Mouse (Mus musculus) erythroid progenitor cell, adult 5-6 weeks (primary cell): ENCODE results near the gene Vmn1r234. TPM values are rescaled to one million over a fixed set of nuclear protein-coding genes. Genes with fewer than 3 reads are reported as not detected.
"Not testable (repeated sequence)": the region's sequence is repeated elsewhere in the genome, so short reads cannot be mapped to it uniquely, and the experiment has no call there.

Experiments used
- ATAC-seq: replicated peaks from 2 replicates; pipeline ENCODE4 v1.8.0; 2016; ENCODE audit warnings: moderate number of reproducible peaks, mild to moderate bottlenecking, moderate TSS enrichment, inconsistent platforms; ENCODE audit not compliant: poor library complexity, low FRiP score, severe bottlenecking
- total RNA-seq, 2 experiments: library from RNA; stranded (forward) in 1 of 2; stranded (reverse) in 1 of 2; fragments of 150-400 nt in 1 of 2; fragments of 186-747, 209-891 nt in 1 of 2; gene quantifications; 2 replicates each; pipeline versions ENCODE4 v1.2.3 to v1.2.4; 2015 to 2017; ENCODE audit warnings: low replicate concordance in 2 of 2

Vmn1r234 gene
- total RNA-seq (2015; ENCODE audit: low replicate concordance) (not detected in 2 replicates), total RNA-seq (2017; ENCODE audit: low replicate concordance) (not detected in 2 replicates)

- ATAC-seq, result no peak
Observed at GRCm38 (mm10) chr17:21225787-21226186, at the start of gene Vmn1r234. Gene Vmn1r234 (plus strand): TSS chr17:21226087.

DNA sequence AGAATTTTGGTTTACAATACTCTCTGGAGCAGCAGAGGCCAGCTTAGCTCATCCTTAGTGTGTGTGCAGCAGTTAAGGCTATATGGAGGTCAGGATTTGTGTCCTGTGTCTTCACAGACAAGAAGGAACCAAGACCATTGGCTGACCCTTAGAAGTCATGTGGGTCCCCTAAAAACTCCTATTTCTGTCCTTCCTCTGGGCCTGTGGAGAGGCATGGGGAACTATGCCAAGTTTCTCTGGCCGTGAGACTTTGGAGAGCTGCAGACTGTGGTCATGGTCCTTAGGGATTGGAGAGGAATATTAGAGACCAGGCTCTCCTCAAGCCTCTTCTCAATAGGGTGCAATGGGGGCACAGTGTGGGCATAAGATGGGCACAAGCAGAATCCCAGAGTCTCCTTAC, 14.8 kb upstream of the Vmn1r234 start:
- not testable (repeated sequence) for ATAC-seq

GRCm38 (mm10) chr17:21231654-21232053, 5.8 kb downstream of the Vmn1r234 start:
- no peak for ATAC-seq

DNA sequence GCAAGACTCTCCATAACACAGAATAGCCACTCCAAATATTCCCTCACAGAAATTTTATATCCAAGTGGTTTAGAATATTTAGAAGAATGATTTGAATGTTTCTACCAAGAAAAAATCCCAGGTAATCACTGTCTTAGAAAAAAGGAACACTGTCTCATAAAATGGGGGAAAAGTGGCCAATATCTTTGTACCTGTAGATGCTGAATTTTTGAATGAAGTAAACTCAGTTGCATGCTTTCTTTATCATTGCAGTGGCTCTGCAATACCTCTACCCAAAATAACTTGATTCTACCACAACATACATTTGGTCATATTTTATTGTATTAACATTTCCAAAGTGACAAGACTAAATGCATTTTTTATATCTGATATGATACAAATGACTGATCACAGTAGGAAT, 30.2 kb downstream of the Vmn1r234 start, which contains the start of gene Vmn1r235:
Gene Vmn1r235, plus strand, starts transcription at position 301 of the 400 bp plus-strand sequence.
- no peak for ATAC-seq

DNA sequence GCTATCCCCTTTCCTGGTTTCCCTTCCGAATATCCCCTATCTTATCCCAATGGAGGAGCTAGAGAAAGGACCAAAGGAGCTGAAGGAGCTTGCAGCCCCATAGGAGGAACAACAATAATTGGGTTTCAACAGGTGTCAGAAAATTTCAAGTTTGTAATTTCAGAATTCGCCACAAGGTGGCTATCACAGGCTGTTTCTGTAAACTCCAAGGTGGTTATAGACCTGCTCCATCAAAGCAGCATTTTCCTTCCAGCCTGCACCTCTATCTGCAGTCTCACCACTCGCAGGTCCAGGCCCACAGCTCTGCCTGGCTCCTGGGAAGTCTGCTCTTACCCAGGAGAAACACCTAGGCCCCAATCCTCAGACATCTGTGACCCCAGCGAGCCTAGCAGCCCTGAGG, 46.2 kb downstream of the Vmn1r234 start:
- peak; percentile 30; the same call in 1 of the 2 replicates for ATAC-seq

DNA sequence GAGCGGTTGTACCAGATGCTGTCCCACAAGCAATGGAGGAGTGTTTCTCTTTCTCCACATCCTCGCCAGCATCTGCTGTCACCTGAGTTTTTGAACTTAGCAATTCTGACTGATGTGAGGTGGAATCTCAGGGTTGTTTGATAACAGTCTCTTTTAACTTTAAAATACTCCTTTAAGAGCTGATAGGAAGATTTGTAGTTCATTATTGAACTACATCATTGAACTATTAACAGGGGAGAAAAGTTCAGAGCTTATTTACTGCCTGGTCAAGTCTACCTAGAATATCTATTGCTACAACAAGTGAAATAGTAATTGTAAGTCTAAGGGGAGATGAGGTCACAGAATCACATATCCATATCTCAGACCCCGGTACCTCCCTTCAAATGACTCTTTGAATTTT, 56.8 kb downstream of the Vmn1r234 start, which contains the start of gene Vmn1r236:
Gene Vmn1r236, plus strand, starts transcription at position 301 of the 400 bp plus-strand sequence.
- no peak for ATAC-seq

DNA sequence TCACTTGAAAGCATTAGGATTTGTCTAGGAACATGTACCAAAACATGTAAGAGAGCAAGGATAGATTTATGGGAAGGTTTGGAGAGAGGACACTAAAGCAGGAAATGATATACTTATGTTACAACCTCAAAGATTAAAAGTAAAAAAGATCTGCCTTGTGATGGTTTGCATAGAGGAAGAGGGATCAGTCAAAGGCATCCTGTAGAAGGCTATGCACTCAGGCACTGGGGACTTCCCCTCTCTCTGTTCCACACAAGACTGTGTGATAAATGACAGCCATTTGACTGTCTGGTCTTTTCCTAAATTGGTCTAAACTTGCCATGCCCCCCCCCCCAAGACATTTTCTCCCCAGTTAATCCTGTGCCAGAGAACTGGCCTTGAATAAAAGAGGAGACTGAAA, 58.5 kb downstream of the Vmn1r234 start:
- no peak for ATAC-seq

Other genes starting within 250 kb of the Vmn1r234 start
- not detected in 2 replicates for gene Vmn1r233, start 229.6 kb upstream of the Vmn1r234 start, total RNA-seq (2015; ENCODE audit: low replicate concordance)
- gene Vmn1r233, start 229.6 kb upstream of the Vmn1r234 start, total RNA-seq (2017; ENCODE audit: low replicate concordance), result not detected in 2 replicates
- 8.6 and 15.9 TPM in 2 replicates for gene Zfp160, start 217.2 kb upstream of the Vmn1r234 start, total RNA-seq (2015; ENCODE audit: low replicate concordance)
- 11.4 and 12.3 TPM in 2 replicates for gene Zfp160, start 217.2 kb upstream of the Vmn1r234 start, total RNA-seq (2017; ENCODE audit: low replicate concordance)
- gene Vmn1r235, start 30.3 kb downstream of the Vmn1r234 start, total RNA-seq (2015; ENCODE audit: low replicate concordance), result not detected in 2 replicates
- gene Vmn1r235, start 30.3 kb downstream of the Vmn1r234 start, total RNA-seq (2017; ENCODE audit: low replicate concordance), result not detected in 2 replicates
- not detected in 2 replicates for gene Vmn1r236, start 56.9 kb downstream of the Vmn1r234 start, total RNA-seq (2015; ENCODE audit: low replicate concordance)
- gene Vmn1r236, start 56.9 kb downstream of the Vmn1r234 start, total RNA-seq (2017; ENCODE audit: low replicate concordance), result not detected in 2 replicates
- not detected in 2 replicates for gene Vmn1r237, start 85.8 kb downstream of the Vmn1r234 start, total RNA-seq (2015; ENCODE audit: low replicate concordance)
- gene Vmn1r237, start 85.8 kb downstream of the Vmn1r234 start, total RNA-seq (2017; ENCODE audit: low replicate concordance), result not detected in 2 replicates
- gene Zfp677, start 157.7 kb downstream of the Vmn1r234 start, total RNA-seq (2015; ENCODE audit: low replicate concordance), result 1.8 and 2.1 TPM in 2 replicates
- gene Zfp677, start 157.7 kb downstream of the Vmn1r234 start, total RNA-seq (2017; ENCODE audit: low replicate concordance), result 2.4 TPM in 1 of 2 replicates, not detected in the other
- gene Zfp54, start 197.1 kb downstream of the Vmn1r234 start, total RNA-seq (2015; ENCODE audit: low replicate concordance), result 1.1 and 1.3 TPM in 2 replicates
- 8.5 TPM in 1 of 2 replicates, not detected in the other for gene Zfp54, start 197.1 kb downstream of the Vmn1r234 start, total RNA-seq (2017; ENCODE audit: low replicate concordance)
- gene Zfp51, start 224.3 kb downstream of the Vmn1r234 start, total RNA-seq (2015; ENCODE audit: low replicate concordance), result 3.4 and 10.1 TPM in 2 replicates
- 6.5 and 11.9 TPM in 2 replicates for gene Zfp51, start 224.3 kb downstream of the Vmn1r234 start, total RNA-seq (2017; ENCODE audit: low replicate concordance)